14 mouse cellular contexts compared by ENCODE assay signal in genomic region chr7:44851625-44852234, GRCm38 (mm10). TPM values are rescaled to one million over a fixed set of nuclear protein-coding genes. Genes with fewer than 3 reads are reported as not detected.
A peak's percentile ranks its signal among the peaks of the same experiment; 100 is the strongest.
DNase-seq lines count a peak whose midpoint lies in the region; ATAC-seq and TF ChIP-seq lines count a peak whose summit lies in the region.
"Had no signal": no experiment of that assay in that cellular context is flagged by ENCODE, and none has a peak within 500 bp of the region (broad histone marks: within the 10 kb centered on the region; RNA-seq: fewer than 3 reads in every experiment).

No protein-coding gene starts in this region.

- no peak overlapping the region for H3K27ac ChIP-seq in forebrain, embryonic 12.5 days
- no peak overlapping the region for H3K27ac ChIP-seq in forebrain, embryonic 11.5 days (ENCODE audit: low read depth, low read length)
- H3K27ac ChIP-seq in layer of hippocampus, adult 2 months: peak overlapping the region; percentile 99
- H3K27ac ChIP-seq in embryonic facial prominence, embryonic 15.5 days (replicated peaks): no peak overlapping the region
- H3K27ac ChIP-seq in liver, embryonic 14.5 days: no peak overlapping the region

- no peak overlapping the region for H3K4me3 ChIP-seq in forebrain, embryonic 12.5 days (replicated peaks)
- no peak overlapping the region for H3K4me3 ChIP-seq in forebrain, embryonic 11.5 days (ENCODE audit: low read depth, low read length)
- no peak overlapping the region for H3K4me3 ChIP-seq in layer of hippocampus, adult 2 months
- peak overlapping the region; percentile 81; the same call in 1 of the 2 replicates for H3K4me3 ChIP-seq in embryonic facial prominence, embryonic 15.5 days (replicated peaks)
- no peak overlapping the region; a peak in 1 of 4 replicates for H3K4me3 ChIP-seq in liver, embryonic 14.5 days (ENCODE audit: insufficient read depth in 1 of 2, low read depth in 2 of 2, low read length in 2 of 2)

- peaks cover 14% of the 10 kb centered on the region for H3K36me3 ChIP-seq in forebrain, embryonic 12.5 days (replicated peaks)
- H3K36me3 ChIP-seq in forebrain, embryonic 11.5 days (ENCODE audit: control insufficient read depth, insufficient read depth, low read length): no peaks in the 10 kb centered on the region
- H3K36me3 ChIP-seq in embryonic facial prominence, embryonic 15.5 days: peaks cover 10% of the 10 kb centered on the region
- no peaks in the 10 kb centered on the region; the same call in 1 of the 2 replicates for H3K36me3 ChIP-seq in liver, embryonic 14.5 days (replicated peaks; ENCODE audit: control insufficient read depth, insufficient read depth, low read depth)

- no peak for DNase-seq in forebrain, embryonic 11.5 days (ENCODE audit: low spot score)
- no peak for DNase-seq in layer of hippocampus, adult 2 months (ENCODE audit: low spot score in 2 of 2)
- DNase-seq in layer of hippocampus, postnatal 14 days (ENCODE audit: low spot score in 2 of 2): no peak
- DNase-seq in liver, embryonic 14.5 days (ENCODE audit: low read depth in 3 of 3, low spot score in 3 of 3): no peak
- DNase-seq in embryo, embryonic 9.5 days (ENCODE audit: extremely low spot score): no peak
- DNase-seq: adrenal gland, adult 8-10 months; B cell, adult 2 months; cerebellum, adult 11 months; kidney, adult 11 months; right cerebral cortex, adult 18-20 months had no signal

- TF ChIP-seq EP300 in liver, embryonic 14.5 days (IDR thresholded peaks at IDR 0.05; ENCODE audit: low read depth): no peak

- H3K9me3 ChIP-seq in forebrain, embryonic 12.5 days: no peaks in the 10 kb centered on the region
- no peaks in the 10 kb centered on the region for H3K9me3 ChIP-seq in forebrain, embryonic 11.5 days (ENCODE audit: control insufficient read depth, low read length)
- no peaks in the 10 kb centered on the region for H3K9me3 ChIP-seq in embryonic facial prominence, embryonic 15.5 days (replicated peaks)
- H3K9me3 ChIP-seq in liver, embryonic 14.5 days (ENCODE audit: control insufficient read depth, low read length): no peaks in the 10 kb centered on the region
- H3K9me3 ChIP-seq: stomach, embryonic 15.5 days had no signal

- TF ChIP-seq CTCF in layer of hippocampus, adult 2 months (conservative IDR thresholded peaks at IDR 0.05): no peak
- TF ChIP-seq CTCF in liver, embryonic 14.5 days (IDR thresholded peaks at IDR 0.05; ENCODE audit: low read depth): no peak

- no peak for ATAC-seq in forebrain, embryonic 12.5 days (ENCODE audit: low FRiP score)
- no peak for ATAC-seq in forebrain, embryonic 11.5 days (replicated peaks; ENCODE audit: low FRiP score)
- ATAC-seq in embryonic facial prominence, embryonic 15.5 days (ENCODE audit: insufficient number of reproducible peaks, low FRiP score, low TSS enrichment, low read depth): no peak
- no peak for ATAC-seq in liver, embryonic 14.5 days (ENCODE audit: insufficient read depth)
- ATAC-seq in frontal cortex, adult (ENCODE audit: low TSS enrichment): no peak

- H3K4me1 ChIP-seq in forebrain, embryonic 12.5 days: peaks cover 56% of the 10 kb centered on the region
- H3K4me1 ChIP-seq in forebrain, embryonic 11.5 days (replicated peaks; ENCODE audit: control insufficient read depth, insufficient read depth, low read length): peaks cover 25% of the 10 kb centered on the region
- H3K4me1 ChIP-seq in embryonic facial prominence, embryonic 15.5 days: peaks cover 67% of the 10 kb centered on the region
- H3K4me1 ChIP-seq in liver, embryonic 14.5 days (replicated peaks; ENCODE audit: control insufficient read depth in 2 of 2, insufficient read depth in 2 of 2, low read length in 1 of 2): peaks cover 38 to 39% of the 10 kb centered on the region in 2 experiments

- H3K9ac ChIP-seq in forebrain, embryonic 12.5 days: no peak overlapping the region
- H3K9ac ChIP-seq in forebrain, embryonic 11.5 days (ENCODE audit: low read length): no peak overlapping the region
- H3K9ac ChIP-seq in embryonic facial prominence, embryonic 15.5 days: no peak overlapping the region
- H3K9ac ChIP-seq in liver, embryonic 14.5 days (replicated peaks): no peak overlapping the region

- H3K27me3 ChIP-seq in forebrain, embryonic 12.5 days: no peaks in the 10 kb centered on the region
- no peaks in the 10 kb centered on the region for H3K27me3 ChIP-seq in forebrain, embryonic 11.5 days (ENCODE audit: control insufficient read depth, insufficient read depth, low read length)
- H3K27me3 ChIP-seq in embryonic facial prominence, embryonic 15.5 days: no peaks in the 10 kb centered on the region
- no peaks in the 10 kb centered on the region for H3K27me3 ChIP-seq in liver, embryonic 14.5 days (ENCODE audit: control insufficient read depth, insufficient read depth, low read length)
- H3K27me3 ChIP-seq: stomach, embryonic 15.5 days had no signal

- WGBS in forebrain, embryonic 12.5 days: 94% methylated on average over 12 of the region's 12 CpGs
- 90% methylated on average over 12 of the region's 12 CpGs for WGBS in forebrain, embryonic 11.5 days
- 89% methylated on average over 12 of the region's 12 CpGs for WGBS in embryonic facial prominence, embryonic 15.5 days
- 81% methylated on average over 12 of the region's 12 CpGs for WGBS in liver, embryonic 14.5 days (ENCODE audit: insufficient replicate concordance)

- peak overlapping the region; percentile 89; the same call in 1 of the 2 replicates for H3K4me2 ChIP-seq in forebrain, embryonic 12.5 days
- no peak overlapping the region for H3K4me2 ChIP-seq in forebrain, embryonic 11.5 days (ENCODE audit: low read depth, low read length, severe bottlenecking)
- peak overlapping the region; percentile 85; the same call in 1 of the 2 replicates for H3K4me2 ChIP-seq in embryonic facial prominence, embryonic 15.5 days (replicated peaks)
- peak overlapping the region; percentile 97 for H3K4me2 ChIP-seq in liver, embryonic 14.5 days (ENCODE audit: low read depth)

RNA-seq across cellular contexts. Expression of gene Tbc1d17, which starts 2.9 kb away (rescaled TPM):
- polyA plus RNA-seq in forebrain, embryonic 12.5 days (2016; fragmentation: Nextera tagmentation; extraction: Ambion mirVana): 80.7 and 83.8 TPM in 2 replicates
- polyA plus RNA-seq in forebrain, embryonic 11.5 days (2014; fragmentation: Nextera tagmentation; extraction: Ambion mirVana): 67.6 and 69.9 TPM in 2 replicates
- total RNA-seq in layer of hippocampus, adult 2 months (2021): 10 to 100 TPM; 69.0 to 81.3 TPM
- total RNA-seq in layer of hippocampus, postnatal 14 days (2021): 10 to 100 TPM; 46.2 to 54.2 TPM
- 86.6 and 89.3 TPM in 2 replicates for polyA plus RNA-seq in embryonic facial prominence, embryonic 15.5 days (2015; fragmentation: Nextera tagmentation; extraction: Ambion mirVana)
- 12.9 and 16.2 TPM in 2 replicates for polyA plus RNA-seq in liver, embryonic 14.5 days (2012; rRNA removed)
- polyA plus RNA-seq in liver, embryonic 14.5 days (2014; fragmentation: Nextera tagmentation; extraction: Ambion mirVana): 18.3 and 20.2 TPM in 2 replicates

RNA-seq across cellular contexts. Expression of gene Akt1s1, which starts 2.9 kb away (rescaled TPM):
- 95.2 and 96.0 TPM in 2 replicates for polyA plus RNA-seq in forebrain, embryonic 12.5 days (2016; fragmentation: Nextera tagmentation; extraction: Ambion mirVana)
- polyA plus RNA-seq in forebrain, embryonic 11.5 days (2014; fragmentation: Nextera tagmentation; extraction: Ambion mirVana): 79.9 and 83.0 TPM in 2 replicates
- total RNA-seq in layer of hippocampus, adult 2 months (2021): 10 to 100 TPM; 76.7 to 84.3 TPM
- total RNA-seq in layer of hippocampus, postnatal 14 days (2021): 10 to 100 TPM; 81.6 to 89.7 TPM
- 124 and 127 TPM in 2 replicates for polyA plus RNA-seq in embryonic facial prominence, embryonic 15.5 days (2015; fragmentation: Nextera tagmentation; extraction: Ambion mirVana)
- 25.8 and 36.4 TPM in 2 replicates for polyA plus RNA-seq in liver, embryonic 14.5 days (2012; rRNA removed)
- 10.0 and 10.6 TPM in 2 replicates for polyA plus RNA-seq in liver, embryonic 14.5 days (2014; fragmentation: Nextera tagmentation; extraction: Ambion mirVana)

RNA-seq across cellular contexts. Expression of gene Pnkp, which starts 5.2 kb away (rescaled TPM):
- polyA plus RNA-seq in forebrain, embryonic 12.5 days (2016; fragmentation: Nextera tagmentation; extraction: Ambion mirVana): 37.8 and 39.1 TPM in 2 replicates
- 31.6 and 32.1 TPM in 2 replicates for polyA plus RNA-seq in forebrain, embryonic 11.5 days (2014; fragmentation: Nextera tagmentation; extraction: Ambion mirVana)
- total RNA-seq in layer of hippocampus, adult 2 months (2021): 10 to 100 TPM; 33.1 to 36.3 TPM
- 10 to 100 TPM; 32.3 to 33.3 TPM for total RNA-seq in layer of hippocampus, postnatal 14 days (2021)
- 30.4 and 37.3 TPM in 2 replicates for polyA plus RNA-seq in embryonic facial prominence, embryonic 15.5 days (2015; fragmentation: Nextera tagmentation; extraction: Ambion mirVana)
- polyA plus RNA-seq in liver, embryonic 14.5 days (2012; rRNA removed): 12.7 and 14.3 TPM in 2 replicates
- 15.6 and 17.0 TPM in 2 replicates for polyA plus RNA-seq in liver, embryonic 14.5 days (2014; fragmentation: Nextera tagmentation; extraction: Ambion mirVana)

RNA-seq across cellular contexts. Expression of gene Ptov1, which starts 17.9 kb away (rescaled TPM):
- polyA plus RNA-seq in forebrain, embryonic 12.5 days (2016; fragmentation: Nextera tagmentation; extraction: Ambion mirVana): 595 and 609 TPM in 2 replicates
- polyA plus RNA-seq in forebrain, embryonic 11.5 days (2014; fragmentation: Nextera tagmentation; extraction: Ambion mirVana): 454 and 526 TPM in 2 replicates
- total RNA-seq in layer of hippocampus, adult 2 months (2021): 100 to 1,000 TPM; 321 to 335 TPM
- 100 to 1,000 TPM; 272 to 295 TPM for total RNA-seq in layer of hippocampus, postnatal 14 days (2021)
- 428 and 442 TPM in 2 replicates for polyA plus RNA-seq in embryonic facial prominence, embryonic 15.5 days (2015; fragmentation: Nextera tagmentation; extraction: Ambion mirVana)
- polyA plus RNA-seq in liver, embryonic 14.5 days (2012; rRNA removed): 47.3 and 54.1 TPM in 2 replicates
- polyA plus RNA-seq in liver, embryonic 14.5 days (2014; fragmentation: Nextera tagmentation; extraction: Ambion mirVana): 35.0 and 42.1 TPM in 2 replicates

RNA-seq across cellular contexts. Expression of gene Atf5, which starts 35.3 kb away (rescaled TPM):
- 6.9 and 7.1 TPM in 2 replicates for polyA plus RNA-seq in forebrain, embryonic 12.5 days (2016; fragmentation: Nextera tagmentation; extraction: Ambion mirVana)
- 3.2 and 3.4 TPM in 2 replicates for polyA plus RNA-seq in forebrain, embryonic 11.5 days (2014; fragmentation: Nextera tagmentation; extraction: Ambion mirVana)
- total RNA-seq in layer of hippocampus, adult 2 months (2021): 10 to 100 TPM; 27.0 to 30.0 TPM
- 10 to 100 TPM; 27.3 to 28.4 TPM for total RNA-seq in layer of hippocampus, postnatal 14 days (2021)
- 12.4 and 14.7 TPM in 2 replicates for polyA plus RNA-seq in embryonic facial prominence, embryonic 15.5 days (2015; fragmentation: Nextera tagmentation; extraction: Ambion mirVana)
- 33.8 and 36.4 TPM in 2 replicates for polyA plus RNA-seq in liver, embryonic 14.5 days (2012; rRNA removed)
- 2.5 TPM in 2 replicates for polyA plus RNA-seq in liver, embryonic 14.5 days (2014; fragmentation: Nextera tagmentation; extraction: Ambion mirVana)
